Mouse (Mus musculus): ENCODE results near the gene Lrrc25.
A peak's percentile ranks its signal among the peaks of the same experiment; 100 is the strongest.

The Lrrc25 gene

GRCm38 (mm10) chr8:70648164-70648442 is 32.1 kb downstream of the Lrrc25 start:
- DNase-seq (ENCODE audit: low spot score in 2 of 2) = no peak

GRCm38 (mm10) chr8:70648921-70649320 is 33.0 kb downstream of the Lrrc25 start:
- no peak for DNase-seq (ENCODE audit: low spot score in 2 of 2)

- peak; percentile 91 to 92 for DNase-seq (ENCODE audit: low spot score in 2 of 2)
Measured at GRCm38 (mm10) chr8:70649324-70649723, 33.4 kb downstream of the Lrrc25 start.

GRCm38 (mm10) chr8:70650351-70650750 is 34.4 kb downstream of the Lrrc25 start:
- DNase-seq (ENCODE audit: low spot score in 2 of 2) = no peak

- no peak for DNase-seq (ENCODE audit: low spot score in 2 of 2)
Measured at GRCm38 (mm10) chr8:70653226-70653625, 37.3 kb downstream of the Lrrc25 start.

GRCm38 (mm10) chr8:70654121-70654520 is 38.2 kb downstream of the Lrrc25 start:
- no peak for DNase-seq (ENCODE audit: low spot score in 2 of 2)

GRCm38 (mm10) chr8:70655469-70655868 is 39.5 kb downstream of the Lrrc25 start:
- DNase-seq (ENCODE audit: low spot score in 2 of 2) = no peak

GRCm38 (mm10) chr8:70656193-70656790 is 40.3 kb downstream of the Lrrc25 start:
- DNase-seq (ENCODE audit: low spot score in 2 of 2) = no peak

- no peak for DNase-seq (ENCODE audit: low spot score in 2 of 2)
Measured at GRCm38 (mm10) chr8:70657214-70657613, 41.3 kb downstream of the Lrrc25 start.

- DNase-seq (ENCODE audit: low spot score in 2 of 2) = no peak
Measured at GRCm38 (mm10) chr8:70657739-70658138, 41.8 kb downstream of the Lrrc25 start.

- peak in 1 of 2 experiments; percentile 62 for DNase-seq (ENCODE audit: low spot score in 2 of 2)
Measured at GRCm38 (mm10) chr8:70658897-70659603, 43.1 kb downstream of the Lrrc25 start.

GRCm38 (mm10) chr8:70659604-70660272 is 43.8 kb downstream of the Lrrc25 start:
- peak; percentile 89 to 92 for DNase-seq (ENCODE audit: low spot score in 2 of 2)

- no peak for DNase-seq (ENCODE audit: low spot score in 2 of 2)
Measured at GRCm38 (mm10) chr8:70660273-70660725, 44.3 kb downstream of the Lrrc25 start, which contains the start of gene Pgpep1. TSS of gene Pgpep1 (minus strand) at chr8:70660388.

- no peak for DNase-seq (ENCODE audit: low spot score in 2 of 2)
Measured at GRCm38 (mm10) chr8:70663691-70664090, 47.7 kb downstream of the Lrrc25 start.

GRCm38 (mm10) chr8:70664631-70665030 is 48.7 kb downstream of the Lrrc25 start:
- no peak for DNase-seq (ENCODE audit: low spot score in 2 of 2)

- no peak for DNase-seq (ENCODE audit: low spot score in 2 of 2)
Measured at GRCm38 (mm10) chr8:70665599-70665998, 49.6 kb downstream of the Lrrc25 start.

GRCm38 (mm10) chr8:70667071-70667470 is 51.1 kb downstream of the Lrrc25 start:
- peak; percentile 71 to 73 for DNase-seq (ENCODE audit: low spot score in 2 of 2)
